Mouse (Mus musculus): ENCODE measurements at regions not wholly inside any gene's neighbourhood (a gene's known extent, or its start where the extent isn't known, plus 50 kb on each side); places are given as distances from the start of the nearest gene placed in this dataset.
A peak's percentile ranks its signal among the peaks of the same experiment; 100 is the strongest.

DNA sequence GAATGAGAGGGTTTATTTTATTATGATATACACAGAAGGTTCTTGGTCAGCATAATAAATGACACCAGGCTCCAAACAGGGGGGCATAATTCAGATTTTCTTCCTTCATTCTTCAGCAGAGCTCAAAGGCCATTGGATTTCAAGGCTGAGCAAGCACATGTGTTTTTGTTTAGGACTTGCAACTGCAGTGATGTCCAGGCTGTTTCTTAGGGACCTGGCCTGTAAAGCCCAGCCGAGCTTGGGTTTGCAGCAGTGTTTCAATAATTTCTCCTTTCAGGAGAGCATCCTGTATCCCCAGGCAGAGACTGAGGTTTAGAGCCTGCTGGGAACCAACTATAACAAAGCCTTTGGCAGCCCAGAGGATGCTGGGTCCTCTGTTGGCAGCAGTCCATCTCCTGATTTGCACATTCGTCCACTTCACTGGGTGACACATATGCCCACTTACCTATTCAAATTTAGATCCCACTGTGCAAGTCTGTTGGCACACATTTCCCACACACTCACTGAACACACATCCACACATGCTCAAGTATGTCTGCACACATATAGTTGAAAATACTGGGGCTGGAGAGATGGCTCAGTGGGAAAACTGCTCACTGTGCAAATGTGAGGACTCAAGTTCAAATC is 247.2 kb downstream of the Insig2 start:
- H3K27ac ChIP-seq (replicated peaks), result no peak overlapping the region; the same call in 1 of the 2 replicates
- H3K4me2 ChIP-seq (replicated peaks), result no peak overlapping the region
- no peak overlapping the region for H3K9ac ChIP-seq (replicated peaks)
- H3K36me3 ChIP-seq, result no peaks in the 10 kb centered on the region
- no peaks in the 10 kb centered on the region for H3K9me3 ChIP-seq
- no peak overlapping the region for H3K4me3 ChIP-seq
- peaks cover 24% of the 10 kb centered on the region for H3K4me1 ChIP-seq
- 52% methylated on average over 2 of the region's 2 CpGs for WGBS
- peaks cover 21% of the 10 kb centered on the region; the same call in 1 of the 2 replicates for H3K27me3 ChIP-seq
- peak; percentile 25; the same call in 1 of the 2 replicates for ATAC-seq (ENCODE audit: low FRiP score, low read depth)

GRCm38 (mm10) chr1:121087124-121087887 is 245.1 kb downstream of the Insig2 start:
- H3K27ac ChIP-seq (replicated peaks), result peak overlapping the region; percentile 49; the same call in 1 of the 2 replicates
- WGBS, result 12% methylated on average over 7 of the region's 7 CpGs
- peaks cover 26% of the 10 kb centered on the region for H3K27me3 ChIP-seq
- H3K4me1 ChIP-seq, result peaks cover 24% of the 10 kb centered on the region
- H3K4me2 ChIP-seq (replicated peaks), result peak overlapping the region; percentile 37
- no peak overlapping the region for H3K9ac ChIP-seq (replicated peaks)
- no peaks in the 10 kb centered on the region for H3K9me3 ChIP-seq
- H3K36me3 ChIP-seq, result no peaks in the 10 kb centered on the region
- peak; percentile 77 for ATAC-seq (ENCODE audit: low FRiP score, low read depth)
- H3K4me3 ChIP-seq, result peak overlapping the region; percentile 21; the same call in 1 of the 2 replicates

DNA sequence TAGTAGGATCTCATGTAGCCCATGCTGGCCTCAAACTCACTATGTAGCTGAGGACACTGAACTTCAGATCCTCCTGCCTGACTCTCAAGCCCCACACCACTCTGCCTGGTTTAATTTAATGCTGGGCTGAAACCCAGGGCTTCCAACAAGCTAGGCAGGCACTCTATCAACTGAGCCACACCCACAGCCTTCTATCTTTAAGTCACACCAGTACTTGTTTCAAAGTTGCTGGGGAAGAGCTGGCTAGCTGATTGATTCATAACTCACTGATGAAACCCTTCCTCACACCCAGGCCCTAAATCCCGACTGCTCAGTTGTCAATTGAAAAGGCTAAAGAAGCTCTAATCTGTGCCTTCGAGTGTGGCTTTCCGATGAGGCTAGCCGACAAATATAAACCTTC is 241.8 kb downstream of the Insig2 start:
- Histone ChIP-seq H3K4me1 (peaks cover 16% of the 10 kb centered on the region), H3K9me3 (no peaks in the 10 kb centered on the region), H3K36me3 (no peaks in the 10 kb centered on the region), H3K27me3 (peaks cover 38% of the 10 kb centered on the region), H3K9ac (replicated peaks) (no peak overlapping the region), H3K4me3 (no peak overlapping the region), H3K27ac (replicated peaks) (no peak overlapping the region), H3K4me2 (replicated peaks) (no peak overlapping the region)
- no peak for ATAC-seq (ENCODE audit: low FRiP score, low read depth)
- 87% methylated on average over 4 of the region's 4 CpGs for WGBS

DNA sequence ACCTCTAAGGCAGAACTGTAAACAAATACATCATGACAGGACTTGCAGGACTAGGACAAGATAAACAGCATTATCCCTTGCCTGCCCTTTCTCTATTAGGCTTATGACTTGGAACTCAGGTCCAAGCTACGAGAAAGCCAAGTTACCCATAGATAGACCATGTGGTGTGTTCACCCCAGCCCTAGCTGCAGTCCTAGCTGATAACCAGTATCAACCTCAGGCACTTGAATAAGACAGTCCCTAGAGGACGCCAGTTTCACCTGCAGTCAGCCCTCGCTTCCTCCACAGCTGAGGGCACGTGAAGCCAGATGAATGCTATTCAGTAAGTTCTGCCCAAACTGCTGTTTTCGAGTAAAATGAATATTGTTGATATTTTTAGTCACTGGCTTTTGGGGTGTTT is 239.5 kb downstream of the Insig2 start:
- H3K27ac ChIP-seq (replicated peaks), result no peak overlapping the region
- H3K9ac ChIP-seq (replicated peaks), result no peak overlapping the region
- no peak for ATAC-seq (ENCODE audit: low FRiP score, low read depth)
- peaks cover 16% of the 10 kb centered on the region for H3K4me1 ChIP-seq
- peaks cover 54% of the 10 kb centered on the region for H3K27me3 ChIP-seq
- no peaks in the 10 kb centered on the region for H3K9me3 ChIP-seq
- no peak overlapping the region for H3K4me3 ChIP-seq
- no peaks in the 10 kb centered on the region for H3K36me3 ChIP-seq
- no peak overlapping the region for H3K4me2 ChIP-seq (replicated peaks)
- 72% methylated on average over 5 of the region's 5 CpGs for WGBS

DNA sequence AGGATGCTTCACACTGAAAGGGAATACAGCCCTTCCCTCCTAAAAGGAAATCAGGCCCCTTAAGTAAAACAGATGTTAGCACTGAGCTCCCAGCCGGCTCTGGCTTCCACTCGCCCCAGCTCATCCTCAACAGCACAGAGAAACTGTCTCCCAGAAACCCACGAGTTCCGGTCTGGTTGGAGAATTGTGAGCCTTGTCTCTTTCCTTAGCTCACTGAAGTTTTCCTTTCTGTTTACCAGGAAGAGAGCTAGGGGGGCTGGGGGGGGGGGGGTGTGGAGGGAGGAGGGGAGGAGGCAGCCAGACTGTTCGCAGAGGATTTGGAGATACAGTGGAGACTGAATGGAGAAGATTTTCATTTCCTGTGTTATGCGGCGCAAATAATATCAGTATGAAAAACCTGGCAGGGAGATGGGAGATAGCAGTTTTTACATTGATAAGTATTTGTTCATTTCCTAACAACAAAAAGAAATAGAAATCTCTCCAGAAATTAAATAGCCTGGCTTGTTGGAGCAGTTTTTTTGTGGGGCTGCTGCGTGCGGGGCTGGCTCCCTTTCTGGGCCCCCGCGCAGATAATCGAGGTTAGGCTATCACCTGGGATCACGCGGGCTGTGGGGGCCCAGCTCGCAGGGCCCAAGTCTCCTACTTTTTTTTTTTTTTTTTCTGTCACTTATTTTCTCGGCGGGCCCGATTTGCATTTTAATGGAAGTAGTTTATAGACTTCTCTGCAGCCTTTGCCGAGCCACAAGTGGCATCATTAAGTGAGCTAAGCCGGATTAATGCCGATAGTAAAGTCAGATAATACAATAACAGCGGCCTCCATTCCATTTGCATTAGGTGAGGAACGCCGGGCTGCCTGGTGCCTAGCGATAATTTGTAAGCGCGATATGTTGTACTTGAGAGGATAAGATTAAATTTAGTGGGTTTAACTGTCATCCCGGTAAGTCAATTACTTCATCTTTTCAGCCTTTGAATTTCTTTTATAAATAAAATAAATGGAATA is 235.5 kb downstream of the Insig2 start:
- Histone ChIP-seq H3K4me1 (peaks cover 15% of the 10 kb centered on the region), H3K27me3 (peaks cover 81% of the 10 kb centered on the region), H3K9me3 (no peaks in the 10 kb centered on the region), H3K9ac (replicated peaks) (no peak overlapping the region; the same call in 1 of the 2 replicates), H3K36me3 (no peaks in the 10 kb centered on the region), H3K4me3 (peak overlapping the region; percentile 29), H3K27ac (replicated peaks) (no peak overlapping the region), H3K4me2 (replicated peaks) (peak overlapping the region; percentile 51)
- 2% methylated on average over 28 of the region's 28 CpGs for WGBS
- ATAC-seq (ENCODE audit: low FRiP score, low read depth), result peak; percentile 71

DNA sequence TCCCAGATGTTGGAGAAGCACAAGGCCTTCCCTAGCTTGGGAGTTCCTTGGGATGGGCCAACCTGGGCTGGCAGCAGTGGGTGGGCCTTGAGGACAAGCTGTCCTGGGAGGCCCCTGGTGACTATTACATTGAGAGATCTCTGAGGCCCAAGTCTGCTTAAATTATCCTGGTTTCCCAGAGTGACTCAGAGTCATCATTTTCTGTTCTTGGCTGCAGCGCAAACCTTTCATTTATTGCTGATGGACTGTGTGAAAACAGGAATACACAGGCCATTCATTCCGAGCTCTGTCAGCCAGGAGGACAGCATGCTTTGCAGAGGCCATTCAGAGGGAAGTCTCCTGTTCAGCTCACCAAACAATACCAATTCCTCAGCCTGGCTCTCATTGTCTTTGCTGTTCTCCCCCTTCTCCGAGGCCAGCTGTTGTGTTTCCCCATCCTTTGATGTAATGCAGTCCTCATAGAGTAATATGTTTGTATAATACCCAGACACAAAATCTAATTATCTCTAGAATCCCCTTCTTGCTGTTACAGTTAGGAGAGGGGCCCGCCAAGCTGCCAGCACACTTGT is 220.5 kb downstream of the Insig2 start:
- 40% methylated on average over 4 of the region's 4 CpGs for WGBS
- no peak for ATAC-seq (ENCODE audit: low FRiP score, low read depth)

GRCm38 (mm10) chr1:121112464-121112863 is 219.9 kb downstream of the Insig2 start:
- Histone ChIP-seq H3K27ac (replicated peaks) (no peak overlapping the region), H3K4me2 (replicated peaks) (no peak overlapping the region), H3K36me3 (no peaks in the 10 kb centered on the region), H3K4me3 (no peak overlapping the region), H3K9me3 (no peaks in the 10 kb centered on the region), H3K9ac (replicated peaks) (no peak overlapping the region), H3K27me3 (peaks cover 5% of the 10 kb centered on the region; the same call in 1 of the 2 replicates), H3K4me1 (no peaks in the 10 kb centered on the region)
- no peak for ATAC-seq (ENCODE audit: low FRiP score, low read depth)
- WGBS, result 60% methylated on average over 1 of the region's 1 CpGs

More for the DNA sequence above, 220.5 kb downstream of the Insig2 start:
- H3K4me2 ChIP-seq (replicated peaks), result no peak overlapping the region
- H3K9me3 ChIP-seq, result no peaks in the 10 kb centered on the region
- H3K9ac ChIP-seq (replicated peaks), result no peak overlapping the region
- no peak overlapping the region for H3K27ac ChIP-seq (replicated peaks)
- no peak overlapping the region for H3K4me3 ChIP-seq
- H3K36me3 ChIP-seq, result no peaks in the 10 kb centered on the region
- H3K27me3 ChIP-seq, result peaks cover 5% of the 10 kb centered on the region; the same call in 1 of the 2 replicates
- H3K4me1 ChIP-seq, result no peaks in the 10 kb centered on the region

DNA sequence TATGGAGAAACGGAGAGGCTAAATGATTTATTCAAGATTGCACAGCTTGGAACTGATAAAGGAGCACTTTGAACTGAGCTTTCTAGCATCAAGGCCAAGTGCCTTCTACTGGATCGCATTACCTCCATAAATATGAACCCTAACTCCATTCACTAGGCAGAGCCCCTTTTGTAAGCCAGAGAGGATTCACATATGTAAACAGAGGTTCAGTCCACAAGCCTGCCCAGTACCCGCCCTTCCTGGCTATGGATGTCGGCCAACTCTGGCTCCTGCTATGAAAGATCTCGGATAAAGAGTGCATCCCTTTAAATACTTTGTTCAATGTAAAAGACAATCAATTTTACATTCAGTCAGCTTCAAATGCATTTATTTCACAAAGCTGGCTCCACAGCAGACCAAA is 215.8 kb downstream of the Insig2 start:
- no peaks in the 10 kb centered on the region for H3K36me3 ChIP-seq
- WGBS, result 78% methylated on average over 5 of the region's 5 CpGs
- H3K4me2 ChIP-seq (replicated peaks), result no peak overlapping the region
- H3K27ac ChIP-seq (replicated peaks), result no peak overlapping the region
- no peaks in the 10 kb centered on the region for H3K4me1 ChIP-seq
- no peak for ATAC-seq (ENCODE audit: low FRiP score, low read depth)
- no peaks in the 10 kb centered on the region for H3K9me3 ChIP-seq
- no peak overlapping the region for H3K9ac ChIP-seq (replicated peaks)
- H3K4me3 ChIP-seq, result no peak overlapping the region
- H3K27me3 ChIP-seq, result no peaks in the 10 kb centered on the region; the same call in 1 of the 2 replicates

DNA sequence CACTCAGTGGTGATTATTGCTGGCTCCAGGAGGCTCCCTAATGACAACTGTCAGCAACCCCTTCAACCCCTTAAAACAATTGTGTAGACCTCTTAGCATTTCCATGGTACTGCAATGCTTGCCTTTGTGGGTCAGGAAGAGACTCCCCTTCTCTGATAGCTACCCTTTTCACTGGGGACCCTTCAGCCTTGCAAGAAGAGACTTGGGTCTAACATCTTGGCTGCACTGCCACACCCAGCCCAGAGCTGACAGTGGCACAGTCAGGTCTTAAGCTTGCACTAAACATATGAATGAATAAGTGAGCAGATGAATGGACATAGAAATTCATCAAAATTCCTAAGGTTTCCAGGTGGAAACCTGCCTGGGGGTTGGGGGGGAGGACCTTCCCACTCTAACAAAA is 209.0 kb downstream of the Insig2 start:
- Histone ChIP-seq H3K27me3 (peaks cover 7% of the 10 kb centered on the region; the same call in 1 of the 2 replicates), H3K4me1 (no peaks in the 10 kb centered on the region), H3K27ac (replicated peaks) (no peak overlapping the region), H3K36me3 (no peaks in the 10 kb centered on the region), H3K9me3 (no peaks in the 10 kb centered on the region), H3K4me2 (replicated peaks) (no peak overlapping the region), H3K4me3 (no peak overlapping the region), H3K9ac (replicated peaks) (no peak overlapping the region)
- no peak for ATAC-seq (ENCODE audit: low FRiP score, low read depth)

GRCm38 (mm10) chr1:121136284-121136683 is 196.1 kb downstream of the Insig2 start:
- H3K4me2 ChIP-seq (replicated peaks), result no peak overlapping the region
- no peak overlapping the region for H3K27ac ChIP-seq (replicated peaks)
- no peak overlapping the region for H3K4me3 ChIP-seq
- H3K4me1 ChIP-seq, result no peaks in the 10 kb centered on the region
- no peak for ATAC-seq (ENCODE audit: low FRiP score, low read depth)
- WGBS, result 84% methylated on average over 4 of the region's 4 CpGs
- H3K27me3 ChIP-seq, result peaks cover 2% of the 10 kb centered on the region; the same call in 1 of the 2 replicates
- no peaks in the 10 kb centered on the region for H3K36me3 ChIP-seq
- no peaks in the 10 kb centered on the region for H3K9me3 ChIP-seq
- no peak overlapping the region for H3K9ac ChIP-seq (replicated peaks)

GRCm38 (mm10) chr1:121136846-121137245 is 195.5 kb downstream of the Insig2 start:
- ATAC-seq (ENCODE audit: low FRiP score, low read depth), result no peak
- no peaks in the 10 kb centered on the region for H3K9me3 ChIP-seq

More at GRCm38 (mm10) chr1:121136846-121137245, 195.5 kb downstream of the Insig2 start:
- WGBS, result 92% methylated on average over 4 of the region's 4 CpGs
- Histone ChIP-seq H3K9ac (replicated peaks) (no peak overlapping the region), H3K4me1 (no peaks in the 10 kb centered on the region), H3K4me2 (replicated peaks) (no peak overlapping the region), H3K36me3 (no peaks in the 10 kb centered on the region), H3K4me3 (no peak overlapping the region), H3K27ac (replicated peaks) (no peak overlapping the region), H3K27me3 (peaks cover 2% of the 10 kb centered on the region; the same call in 1 of the 2 replicates)

Measured in midbrain, embryonic 12.5 days (tissue).